Mouse (Mus musculus): ENCODE measurements at regions not wholly inside any gene's neighbourhood (a gene's known extent, or its start where the extent isn't known, plus 50 kb on each side); places are given as distances from the start of the nearest gene placed in this dataset.
A peak's percentile ranks its signal among the peaks of the same experiment; 100 is the strongest.

DNA sequence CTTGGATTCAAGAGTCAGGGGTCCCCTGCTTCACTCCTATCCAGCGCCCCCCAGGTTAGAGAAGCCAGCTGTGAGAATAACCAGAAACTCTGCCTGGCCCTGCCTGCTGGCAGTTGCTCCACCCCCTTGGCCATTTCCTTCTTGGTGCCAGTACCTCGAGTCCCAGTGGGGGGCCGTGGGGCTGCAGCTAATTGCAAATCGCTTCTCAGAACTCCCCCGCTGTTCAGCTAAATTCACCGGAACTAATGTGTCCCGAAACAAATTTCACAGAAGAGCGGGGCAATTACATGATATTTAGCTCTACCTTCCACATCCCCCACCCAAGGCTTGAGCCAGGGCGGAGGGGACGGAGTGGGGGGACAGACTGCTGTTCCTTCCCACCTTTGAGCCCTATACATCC lies 134.3 kb upstream of the Lhx5 start:
- Histone ChIP-seq H3K4me3 (ENCODE audit: low read depth, low read length) (no peak overlapping the region), H3K27me3 (ENCODE audit: control insufficient read depth, insufficient read depth, low read length) (peaks cover 7% of the 10 kb centered on the region; the same call in 1 of the 2 replicates), H3K36me3 (ENCODE audit: control insufficient read depth, insufficient read depth, low read length) (no peaks in the 10 kb centered on the region), H3K27ac (ENCODE audit: insufficient read depth, low read depth, low read length) (no peak overlapping the region), H3K4me1 (ENCODE audit: control insufficient read depth, insufficient read depth, insufficient read length, low read length) (peaks cover 1% of the 10 kb centered on the region; the same call in 1 of the 2 replicates)
- no peak for TF ChIP-seq CTCF (IDR thresholded peaks at IDR 0.05; ENCODE audit: extremely low read depth, insufficient read length, insufficient replicate concordance, low read depth, low read length)
- no peak for TF ChIP-seq POLR2A (IDR thresholded peaks at IDR 0.05; ENCODE audit: low read depth, low read length)
- 26% methylated on average over 10 of the region's 10 CpGs for WGBS

GRCm38 (mm10) chr5:120297665-120298282 lies 133.7 kb upstream of the Lhx5 start:
- H3K4me1 ChIP-seq (ENCODE audit: control insufficient read depth, insufficient read depth, insufficient read length, low read length): peaks cover 6% of the 10 kb centered on the region; the same call in 1 of the 2 replicates
- 41% methylated on average over 3 of the region's 3 CpGs for whole genome bisulfite sequencing
- no peak for TF ChIP-seq POLR2A (IDR thresholded peaks at IDR 0.05; ENCODE audit: low read depth, low read length)
- H3K27me3 ChIP-seq (ENCODE audit: control insufficient read depth, insufficient read depth, low read length): peaks cover 11% of the 10 kb centered on the region
- H3K36me3 ChIP-seq (ENCODE audit: control insufficient read depth, insufficient read depth, low read length): no peaks in the 10 kb centered on the region
- H3K4me3 ChIP-seq (ENCODE audit: low read depth, low read length): no peak overlapping the region
- no peak overlapping the region for H3K27ac ChIP-seq (ENCODE audit: insufficient read depth, low read depth, low read length)

GRCm38 (mm10) chr5:120301672-120302071 lies 129.8 kb upstream of the Lhx5 start:
- Histone ChIP-seq H3K27me3 (ENCODE audit: control insufficient read depth, insufficient read depth, low read length) (peaks cover 17% of the 10 kb centered on the region), H3K27ac (ENCODE audit: insufficient read depth, low read depth, low read length) (no peak overlapping the region), H3K36me3 (ENCODE audit: control insufficient read depth, insufficient read depth, low read length) (no peaks in the 10 kb centered on the region), H3K4me3 (ENCODE audit: low read depth, low read length) (no peak overlapping the region), H3K4me1 (ENCODE audit: control insufficient read depth, insufficient read depth, insufficient read length, low read length) (peaks cover 6% of the 10 kb centered on the region; the same call in 1 of the 2 replicates)
- 7% methylated on average over 16 of the region's 16 CpGs for WGBS
- TF ChIP-seq CTCF (IDR thresholded peaks at IDR 0.05; ENCODE audit: extremely low read depth, insufficient read length, insufficient replicate concordance, low read depth, low read length): no peak
- no peak for TF ChIP-seq POLR2A (IDR thresholded peaks at IDR 0.05; ENCODE audit: low read depth, low read length)

- peaks cover 6% of the 10 kb centered on the region; the same call in 1 of the 2 replicates for H3K4me1 ChIP-seq (ENCODE audit: control insufficient read depth, insufficient read depth, insufficient read length, low read length)
- H3K27ac ChIP-seq (ENCODE audit: insufficient read depth, low read depth, low read length): no peak overlapping the region
- no peaks in the 10 kb centered on the region for H3K36me3 ChIP-seq (ENCODE audit: control insufficient read depth, insufficient read depth, low read length)
- peaks cover 17% of the 10 kb centered on the region for H3K27me3 ChIP-seq (ENCODE audit: control insufficient read depth, insufficient read depth, low read length)
- 2% methylated on average over 47 of the region's 47 CpGs for WGBS
- H3K4me3 ChIP-seq (ENCODE audit: low read depth, low read length): no peak overlapping the region
- TF ChIP-seq POLR2A (IDR thresholded peaks at IDR 0.05; ENCODE audit: low read depth, low read length) (no peak), CTCF (IDR thresholded peaks at IDR 0.05; ENCODE audit: extremely low read depth, insufficient read length, insufficient replicate concordance, low read depth, low read length) (no peak)
These were observed 129.2 kb upstream of the Lhx5 start for GRCm38 (mm10) chr5:120302307-120302706.

DNA sequence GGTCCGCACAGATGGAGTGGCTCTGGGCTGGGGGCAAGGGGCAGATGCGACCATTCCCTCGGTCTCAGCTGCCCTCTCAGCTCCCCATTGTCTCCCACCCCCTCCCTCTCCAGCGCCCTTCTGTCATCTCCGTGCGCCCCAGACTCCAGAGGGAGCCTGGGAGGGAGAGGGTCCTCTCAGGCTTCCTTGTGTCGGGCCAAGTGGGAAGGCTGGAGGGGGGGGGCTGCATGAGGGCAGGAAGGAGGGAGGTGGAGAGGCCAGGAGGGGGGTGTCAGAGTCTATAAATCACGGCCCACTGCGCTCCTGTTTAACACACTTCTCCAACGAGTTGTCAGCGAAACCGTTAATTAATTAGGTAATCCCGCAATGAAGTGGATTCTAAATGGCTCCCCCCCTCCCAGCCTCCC lies 127.2 kb upstream of the Lhx5 start:
- TF ChIP-seq POLR2A (IDR thresholded peaks at IDR 0.05; ENCODE audit: low read depth, low read length) (no peak), CTCF (IDR thresholded peaks at IDR 0.05; ENCODE audit: extremely low read depth, insufficient read length, insufficient replicate concordance, low read depth, low read length) (no peak)
- H3K4me1 ChIP-seq (ENCODE audit: control insufficient read depth, insufficient read depth, insufficient read length, low read length): peaks cover 6% of the 10 kb centered on the region; the same call in 1 of the 2 replicates
- H3K27ac ChIP-seq (ENCODE audit: insufficient read depth, low read depth, low read length): no peak overlapping the region
- H3K36me3 ChIP-seq (ENCODE audit: control insufficient read depth, insufficient read depth, low read length): no peaks in the 10 kb centered on the region
- WGBS: 29% methylated on average over 13 of the region's 13 CpGs
- no peak overlapping the region for H3K4me3 ChIP-seq (ENCODE audit: low read depth, low read length)
- H3K27me3 ChIP-seq (ENCODE audit: control insufficient read depth, insufficient read depth, low read length): peaks cover 17% of the 10 kb centered on the region

DNA sequence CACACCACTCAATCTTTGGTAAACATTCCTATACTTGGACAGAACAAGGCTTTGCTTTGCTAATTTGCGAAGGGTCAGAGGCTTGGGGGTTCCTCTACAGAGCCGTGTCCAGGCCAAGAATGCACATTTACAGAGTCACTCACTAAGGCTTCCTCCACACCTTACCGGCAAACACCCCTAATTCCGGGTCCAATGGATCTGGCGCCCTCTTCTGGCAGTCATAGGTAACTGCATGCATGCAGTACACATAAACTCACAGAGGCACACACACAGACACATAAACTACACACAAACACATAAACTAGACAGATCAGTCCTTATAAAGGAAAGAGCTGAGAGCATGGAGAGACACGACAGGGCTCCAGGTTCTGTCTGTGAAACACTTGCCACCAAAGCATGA lies 119.2 kb upstream of the Lhx5 start:
- Histone ChIP-seq H3K27ac (ENCODE audit: insufficient read depth, low read depth, low read length) (no peak overlapping the region), H3K4me1 (ENCODE audit: control insufficient read depth, insufficient read depth, insufficient read length, low read length) (no peaks in the 10 kb centered on the region), H3K36me3 (ENCODE audit: control insufficient read depth, insufficient read depth, low read length) (no peaks in the 10 kb centered on the region), H3K4me3 (ENCODE audit: low read depth, low read length) (no peak overlapping the region), H3K27me3 (ENCODE audit: control insufficient read depth, insufficient read depth, low read length) (no peaks in the 10 kb centered on the region)
- 89% methylated on average over 6 of the region's 6 CpGs for WGBS
- peak; percentile 58; the same call in 1 of the 2 replicates for TF ChIP-seq CTCF (IDR thresholded peaks at IDR 0.05; ENCODE audit: extremely low read depth, insufficient read length, insufficient replicate concordance, low read depth, low read length)
- TF ChIP-seq POLR2A (IDR thresholded peaks at IDR 0.05; ENCODE audit: low read depth, low read length): no peak

DNA sequence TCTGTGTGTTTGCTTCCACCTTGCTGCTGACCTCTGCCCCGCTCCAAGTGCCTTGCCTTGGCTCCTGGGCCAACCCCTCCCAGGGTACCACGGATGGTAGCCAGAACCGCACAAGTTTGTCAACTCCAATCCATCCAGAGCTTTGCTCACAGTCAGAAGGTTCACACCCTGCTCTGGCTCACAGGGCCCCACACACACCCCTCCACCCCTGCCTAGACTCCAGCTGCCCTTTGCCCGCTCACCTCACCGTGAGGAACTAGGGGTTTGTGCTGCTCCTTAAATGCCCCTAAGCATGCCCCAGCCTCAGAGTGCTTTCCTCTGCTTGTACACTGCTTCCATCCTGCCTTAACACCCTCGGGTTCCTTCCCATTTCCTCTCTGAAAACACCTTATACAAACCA lies 117.5 kb upstream of the Lhx5 start:
- H3K36me3 ChIP-seq (ENCODE audit: control insufficient read depth, insufficient read depth, low read length): no peaks in the 10 kb centered on the region
- H3K4me3 ChIP-seq (ENCODE audit: low read depth, low read length): no peak overlapping the region
- no peaks in the 10 kb centered on the region for H3K4me1 ChIP-seq (ENCODE audit: control insufficient read depth, insufficient read depth, insufficient read length, low read length)
- 35% methylated on average over 6 of the region's 6 CpGs for WGBS
- TF ChIP-seq CTCF (IDR thresholded peaks at IDR 0.05; ENCODE audit: extremely low read depth, insufficient read length, insufficient replicate concordance, low read depth, low read length) (no peak), POLR2A (IDR thresholded peaks at IDR 0.05; ENCODE audit: low read depth, low read length) (no peak)
- no peaks in the 10 kb centered on the region for H3K27me3 ChIP-seq (ENCODE audit: control insufficient read depth, insufficient read depth, low read length)
- no peak overlapping the region for H3K27ac ChIP-seq (ENCODE audit: insufficient read depth, low read depth, low read length)

Measured in small intestine, adult 2 months (tissue).